Mouse (Mus musculus): Measurements from ENCODE around the gene Zbtb1. TPM values are rescaled to one million over a fixed set of nuclear protein-coding genes. Genes with fewer than 3 reads are reported as not detected.
A peak's percentile ranks its signal among the peaks of the same experiment; 100 is the strongest.

Zbtb1 gene
- total and polyA plus RNA-seq, 3 experiments, result 6.4 to 27.2 (median 24.8) TPM

- Histone ChIP-seq H3K4me1 (ENCODE audit: insufficient read depth, low read depth, low read length) (peaks cover 7% of the 10 kb centered on the region; the same call in 1 of the 2 replicates), H3K9me3 (replicated peaks) (no peaks in the 10 kb centered on the region), H3K36me3 (replicated peaks) (peaks cover 25% of the 10 kb centered on the region), H3K4me3 (ENCODE audit: low read depth, low read length) (peak overlapping the region; percentile 68), H3K27me3 (ENCODE audit: insufficient read depth, low read length) (peaks cover 26% of the 10 kb centered on the region)
- TF ChIP-seq POLR2AphosphoS5 (IDR thresholded peaks at IDR 0.05; ENCODE audit: insufficient replicate concordance, low read depth, low read length), result no peak
- TF ChIP-seq GATA2 (IDR thresholded peaks at IDR 0.05; ENCODE audit: borderline replicate concordance, low read depth, low read length), result no peak
- no peak for TF ChIP-seq CTCF (IDR thresholded peaks at IDR 0.05; ENCODE audit: low read depth, low read length)
- TF ChIP-seq TAL1 (conservative IDR thresholded peaks at IDR 0.05; ENCODE audit: low read depth, low read length), result no peak
- no peak for TF ChIP-seq GATA1 (IDR thresholded peaks at IDR 0.05; ENCODE audit: borderline replicate concordance, low read length)
- peak; percentile 65 for DNase-seq (ENCODE audit: low spot score)
- ATAC-seq (ENCODE audit: extremely low read depth, insufficient number of reproducible peaks, low FRiP score, poor library complexity, severe bottlenecking), result peak; percentile 70
These were observed 74.3 kb downstream of the Zbtb1 start for GRCm38 (mm10) chr12:76444359-76444772.

GRCm38 (mm10) chr12:76444862-76445261, 74.8 kb downstream of the Zbtb1 start:
- ATAC-seq (ENCODE audit: extremely low read depth, insufficient number of reproducible peaks, low FRiP score, poor library complexity, severe bottlenecking) (no peak), DNase-seq (ENCODE audit: low spot score) (no peak)
- TF ChIP-seq CTCF (IDR thresholded peaks at IDR 0.05; ENCODE audit: low read depth, low read length) (no peak), GATA1 (IDR thresholded peaks at IDR 0.05; ENCODE audit: borderline replicate concordance, low read length) (no peak), POLR2AphosphoS5 (IDR thresholded peaks at IDR 0.05; ENCODE audit: insufficient replicate concordance, low read depth, low read length) (no peak), TAL1 (conservative IDR thresholded peaks at IDR 0.05; ENCODE audit: low read depth, low read length) (no peak), GATA2 (IDR thresholded peaks at IDR 0.05; ENCODE audit: borderline replicate concordance, low read depth, low read length) (no peak)
- Histone ChIP-seq H3K4me1 (ENCODE audit: insufficient read depth, low read depth, low read length) (peaks cover 7% of the 10 kb centered on the region; the same call in 1 of the 2 replicates), H3K9me3 (replicated peaks) (no peaks in the 10 kb centered on the region), H3K27me3 (ENCODE audit: insufficient read depth, low read length) (peaks cover 26% of the 10 kb centered on the region), H3K36me3 (replicated peaks) (peaks cover 28% of the 10 kb centered on the region), H3K4me3 (ENCODE audit: low read depth, low read length) (peak overlapping the region; percentile 68)

- Histone ChIP-seq H3K36me3 (replicated peaks) (peaks cover 41% of the 10 kb centered on the region), H3K9me3 (replicated peaks) (no peaks in the 10 kb centered on the region), H3K27me3 (ENCODE audit: insufficient read depth, low read length) (peaks cover 30% of the 10 kb centered on the region), H3K4me3 (ENCODE audit: low read depth, low read length) (no peak overlapping the region), H3K4me1 (ENCODE audit: insufficient read depth, low read depth, low read length) (peaks cover 7% of the 10 kb centered on the region; the same call in 1 of the 2 replicates)
- ATAC-seq (ENCODE audit: extremely low read depth, insufficient number of reproducible peaks, low FRiP score, poor library complexity, severe bottlenecking) (no peak), DNase-seq (ENCODE audit: low spot score) (no peak)
- TF ChIP-seq GATA1 (IDR thresholded peaks at IDR 0.05; ENCODE audit: borderline replicate concordance, low read length), result no peak
- no peak for TF ChIP-seq POLR2AphosphoS5 (IDR thresholded peaks at IDR 0.05; ENCODE audit: insufficient replicate concordance, low read depth, low read length)
- TF ChIP-seq TAL1 (conservative IDR thresholded peaks at IDR 0.05; ENCODE audit: low read depth, low read length), result no peak
- no peak for TF ChIP-seq GATA2 (IDR thresholded peaks at IDR 0.05; ENCODE audit: borderline replicate concordance, low read depth, low read length)
- TF ChIP-seq CTCF (IDR thresholded peaks at IDR 0.05; ENCODE audit: low read depth, low read length), result no peak
These were observed 76.1 kb downstream of the Zbtb1 start for GRCm38 (mm10) chr12:76446201-76446600.

Other genes starting within 250 kb of the Zbtb1 start
- gene Esr2, start 193.0 kb upstream of the Zbtb1 start, total RNA-seq (2014; fragmentation: Nextera tagmentation), result not detected in 2 replicates
- gene Esr2, start 193.0 kb upstream of the Zbtb1 start, total RNA-seq (2017), result 0.05 TPM in 1 of 2 replicates, not detected in the other
- not detected in 2 replicates for gene Esr2, start 193.0 kb upstream of the Zbtb1 start, polyA plus RNA-seq (2012)
- gene Tex21, start 123.5 kb upstream of the Zbtb1 start, total RNA-seq (2014; fragmentation: Nextera tagmentation), result 5.7 and 6.8 TPM in 2 replicates
- 0.66 and 0.81 TPM in 2 replicates for gene Tex21, start 123.5 kb upstream of the Zbtb1 start, total RNA-seq (2017)
- 0.19 and 0.26 TPM in 2 replicates for gene Tex21, start 123.5 kb upstream of the Zbtb1 start, polyA plus RNA-seq (2012)
- 164 and 185 TPM in 2 replicates for gene Mthfd1, start 115.0 kb upstream of the Zbtb1 start, total RNA-seq (2014; fragmentation: Nextera tagmentation)
- gene Mthfd1, start 115.0 kb upstream of the Zbtb1 start, total RNA-seq (2017), result 253 TPM in 2 replicates
- gene Mthfd1, start 115.0 kb upstream of the Zbtb1 start, polyA plus RNA-seq (2012), result 199 and 228 TPM in 2 replicates
- gene Akap5, start 45.4 kb upstream of the Zbtb1 start, total RNA-seq (2014; fragmentation: Nextera tagmentation), result 1.1 and 1.4 TPM in 2 replicates
- 1.2 and 1.3 TPM in 2 replicates for gene Akap5, start 45.4 kb upstream of the Zbtb1 start, total RNA-seq (2017)
- 0.08 and 0.20 TPM in 2 replicates for gene Akap5, start 45.4 kb upstream of the Zbtb1 start, polyA plus RNA-seq (2012)
- 54.4 and 62.5 TPM in 2 replicates for gene Zbtb25, start 664 bp upstream of the Zbtb1 start, total RNA-seq (2014; fragmentation: Nextera tagmentation)
- 15.5 and 17.5 TPM in 2 replicates for gene Zbtb25, start 664 bp upstream of the Zbtb1 start, total RNA-seq (2017)
- gene Zbtb25, start 664 bp upstream of the Zbtb1 start, polyA plus RNA-seq (2012), result 12.1 and 12.2 TPM in 2 replicates
- 6.0 and 7.3 TPM in 2 replicates for gene Hspa2, start 33.9 kb downstream of the Zbtb1 start, total RNA-seq (2014; fragmentation: Nextera tagmentation)
- gene Hspa2, start 33.9 kb downstream of the Zbtb1 start, total RNA-seq (2017), result 10.7 and 11.3 TPM in 2 replicates
- 10.3 and 12.0 TPM in 2 replicates for gene Hspa2, start 33.9 kb downstream of the Zbtb1 start, polyA plus RNA-seq (2012)
- not detected in 2 replicates for gene Ppp1r36, start 47.3 kb downstream of the Zbtb1 start, total RNA-seq (2014; fragmentation: Nextera tagmentation)
- 0.12 and 0.38 TPM in 2 replicates for gene Ppp1r36, start 47.3 kb downstream of the Zbtb1 start, total RNA-seq (2017)
- not detected in 2 replicates for gene Ppp1r36, start 47.3 kb downstream of the Zbtb1 start, polyA plus RNA-seq (2012)
- gene Plekhg3, start 160.6 kb downstream of the Zbtb1 start, total RNA-seq (2014; fragmentation: Nextera tagmentation), result 12.4 and 12.6 TPM in 2 replicates
- 16.7 and 17.8 TPM in 2 replicates for gene Plekhg3, start 160.6 kb downstream of the Zbtb1 start, total RNA-seq (2017)
- gene Plekhg3, start 160.6 kb downstream of the Zbtb1 start, polyA plus RNA-seq (2012), result 10.1 and 12.5 TPM in 2 replicates